Mouse (Mus musculus) testis, adult 2 months (tissue): ENCODE measurements at regions not wholly inside any gene's neighbourhood (a gene's known extent, or its start where the extent isn't known, plus 50 kb on each side); places are given as distances from the start of the nearest gene placed in this dataset.

ENCODE experiments used
- CTCF ChIP-seq: fragments of 200-500 bp; IDR thresholded peaks from 2 replicates; pipeline ENCODE4 v1.5.1; 2012; ENCODE audit warnings: low read depth, mild to moderate bottlenecking, inconsistent platforms, low read length, moderate library complexity; ENCODE audit not compliant: control insufficient read depth, insufficient read depth, insufficient replicate concordance
- POLR2A ChIP-seq: fragments of 200-500 bp; IDR thresholded peaks from 2 replicates; pipeline ENCODE4 v1.6.1; 2012; ENCODE audit warnings: low read depth, mild to moderate bottlenecking, inconsistent platforms, low read length, moderate library complexity; ENCODE audit not compliant: control insufficient read depth

DNA sequence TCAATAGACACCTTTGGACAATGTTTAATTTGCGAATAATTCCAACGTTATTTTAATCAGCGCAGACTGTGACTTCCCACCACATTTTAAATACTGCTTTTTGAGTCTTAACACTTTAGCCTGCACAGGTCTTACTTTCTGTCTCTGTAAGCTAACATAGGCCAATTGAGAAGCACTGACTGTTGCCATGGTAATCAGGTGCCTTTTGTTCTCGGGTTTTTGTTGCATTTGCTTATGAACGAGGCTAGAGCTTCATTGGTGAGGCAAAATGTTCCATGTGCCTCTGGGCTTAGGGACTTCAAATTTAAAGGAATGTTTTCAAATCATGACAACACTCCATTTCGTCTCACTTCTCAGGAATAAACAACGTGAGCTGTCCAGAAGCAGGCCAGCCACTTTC lies 269.7 kb downstream of the Pdcd6ip start:
- TF ChIP-seq CTCF (no peak), POLR2A (no peak)
